Mouse (Mus musculus) erythroblast, embryonic 14.5 days (primary cell): ENCODE results near the gene 6030458C11Rik. TPM values are rescaled to one million over a fixed set of nuclear protein-coding genes. Genes with fewer than 3 reads are reported as not detected.

Source experiments
- H3K27me3 ChIP-seq: 2 replicates; pipeline ENCODE4 v1.6.1; 2012; ENCODE audit warnings: inconsistent platforms; ENCODE audit not compliant: control insufficient read depth
- H3K36me3 ChIP-seq: 2 replicates; pipeline ENCODE4 v1.6.1; 2012; ENCODE audit warnings: mild to moderate bottlenecking, inconsistent platforms; ENCODE audit not compliant: control insufficient read depth
- H3K4me1 ChIP-seq: 2 replicates; pipeline ENCODE4 v1.6.1; 2012; ENCODE audit warnings: inconsistent platforms; ENCODE audit not compliant: control insufficient read depth
- H3K4me3 ChIP-seq: replicated peaks from 2 replicates; pipeline ENCODE3; 2012; ENCODE audit warnings: moderate library complexity, mild to moderate bottlenecking, inconsistent platforms
- H3K9me3 ChIP-seq: 2 replicates; pipeline ENCODE4 v1.6.1; 2012; ENCODE audit warnings: low read length, inconsistent platforms, mixed read lengths; ENCODE audit not compliant: control insufficient read depth
- GATA1 ChIP-seq: IDR thresholded peaks from 2 replicates; pipeline ENCODE4 v1.6.1; 2012; ENCODE audit warnings: low read length, inconsistent platforms, mixed read lengths
- TAL1 ChIP-seq: IDR thresholded peaks from 3 replicates; pipeline ENCODE4 v1.6.1; 2012; ENCODE audit warnings: low read length, inconsistent platforms, mixed read lengths
- polyA plus RNA-seq: library from polyadenylated mRNA; stranded (reverse); fragments of >175 nt; gene quantifications from 2 replicates; pipeline ENCODE4 v1.2.3, GENCODE M21; 2012

Gene 6030458C11Rik
- 1.1 TPM in 2 replicates for polyA plus RNA-seq

- Histone ChIP-seq H3K4me1 (peaks cover 71% of the 10 kb centered on the region), H3K9me3 (no peaks in the 10 kb centered on the region), H3K36me3 (peaks cover 66% of the 10 kb centered on the region), H3K4me3 (peak within 1 kb of the TSS; percentile 74), H3K27me3 (no peaks in the 10 kb centered on the region)
- TF ChIP-seq TAL1 (no peak), GATA1 (no peak)
Observed at GRCm38 (mm10) chr15:12824197-12824952, at the start of gene 6030458C11Rik, which contains the start of gene Drosha. Gene 6030458C11Rik, minus strand, starts transcription at chr15:12824649. Gene Drosha, plus strand, starts transcription at chr15:12824815.

GRCm38 (mm10) chr15:12867269-12867668, 42.8 kb upstream of the 6030458C11Rik start:
- peaks cover 79% of the 10 kb centered on the region for H3K36me3 ChIP-seq
- no peaks in the 10 kb centered on the region for H3K27me3 ChIP-seq
- TF ChIP-seq GATA1: no peak
- no peak for TF ChIP-seq TAL1
- H3K4me1 ChIP-seq: no peaks in the 10 kb centered on the region
- no peaks in the 10 kb centered on the region for H3K9me3 ChIP-seq
- H3K4me3 ChIP-seq: no peak overlapping the region

DNA sequence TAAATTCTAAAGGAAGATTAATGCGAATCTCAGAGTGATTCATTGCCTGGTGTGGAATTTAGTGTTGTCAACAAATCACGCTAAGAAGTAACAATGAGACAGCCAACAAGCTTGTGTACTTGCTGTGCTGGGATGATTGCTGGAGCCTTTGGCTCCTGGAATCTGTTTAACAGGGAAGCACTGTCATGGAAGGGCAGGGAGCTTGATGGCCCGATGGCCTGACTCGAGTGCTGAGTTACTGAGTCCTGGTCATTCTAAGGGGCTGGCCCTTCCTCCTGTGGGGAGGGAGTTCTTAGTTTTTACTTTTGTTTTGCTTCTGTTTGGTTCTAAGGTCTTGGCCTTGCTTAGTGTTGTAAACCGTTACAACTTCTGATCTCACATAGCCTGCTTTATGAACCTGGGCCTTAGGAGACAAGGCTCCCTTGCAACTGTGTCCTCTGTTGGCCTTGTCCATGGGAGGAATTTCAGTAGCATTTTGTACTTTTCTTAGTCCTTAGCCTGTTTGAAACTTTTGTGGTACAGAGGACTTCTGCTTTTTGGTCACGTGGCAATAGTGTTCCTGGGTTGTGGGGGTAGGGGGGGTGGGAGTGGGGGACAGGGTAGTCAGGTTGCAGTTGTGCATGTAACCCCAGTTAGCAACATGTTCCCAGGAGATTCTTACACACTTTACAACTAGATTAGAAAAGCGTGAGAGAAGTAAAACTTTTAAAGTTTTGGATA, 41.3 kb upstream of the 6030458C11Rik start:
- no peaks in the 10 kb centered on the region for H3K27me3 ChIP-seq
- H3K4me3 ChIP-seq: no peak overlapping the region
- no peak for TF ChIP-seq GATA1
- TF ChIP-seq TAL1: no peak
- no peaks in the 10 kb centered on the region for H3K4me1 ChIP-seq
- H3K9me3 ChIP-seq: no peaks in the 10 kb centered on the region
- H3K36me3 ChIP-seq: peaks cover 84% of the 10 kb centered on the region

DNA sequence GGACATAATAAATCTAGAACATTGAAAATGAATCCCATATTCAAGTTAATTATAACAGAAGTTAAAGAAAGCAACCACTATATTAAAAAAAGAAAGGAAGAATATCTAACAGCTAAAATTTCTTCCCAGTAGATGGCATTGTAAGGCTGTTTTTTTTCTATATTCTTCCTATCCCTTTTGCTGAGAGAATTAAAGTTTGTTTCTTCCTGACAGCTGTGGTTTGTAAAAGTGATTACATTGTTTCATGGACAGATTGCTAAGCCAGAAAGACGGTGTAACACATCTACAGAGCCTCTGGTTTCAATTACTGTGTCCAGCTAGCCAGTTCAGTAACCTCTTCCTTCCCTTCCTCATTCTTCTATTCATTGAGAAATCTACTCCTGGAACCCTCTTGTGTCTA, 39.2 kb upstream of the 6030458C11Rik start:
- TF ChIP-seq GATA1 (no peak), TAL1 (no peak)
- H3K9me3 ChIP-seq: no peaks in the 10 kb centered on the region
- H3K4me3 ChIP-seq: no peak overlapping the region
- H3K4me1 ChIP-seq: peaks cover 7% of the 10 kb centered on the region
- H3K27me3 ChIP-seq: no peaks in the 10 kb centered on the region
- H3K36me3 ChIP-seq: peaks cover 93% of the 10 kb centered on the region

DNA sequence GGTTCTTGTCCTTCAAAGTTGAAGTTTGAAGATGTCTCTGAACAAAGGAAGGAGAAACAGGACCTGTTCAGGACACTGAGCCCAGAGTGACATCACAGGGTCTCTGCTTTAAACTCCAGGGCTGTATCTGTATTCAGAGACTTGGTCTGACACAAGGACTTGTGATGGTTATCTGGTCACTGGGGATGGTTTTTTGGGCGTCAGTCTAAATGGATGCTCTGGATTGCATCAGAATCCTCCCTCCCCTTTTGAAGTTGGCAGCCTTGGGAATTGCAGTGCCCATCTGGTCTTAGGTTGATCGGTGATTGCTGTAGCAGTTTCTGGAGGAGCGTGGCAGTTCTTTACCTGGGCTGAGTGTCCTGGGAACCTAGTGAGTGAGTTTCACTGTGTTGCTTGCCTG, 37.6 kb upstream of the 6030458C11Rik start:
- H3K9me3 ChIP-seq: no peaks in the 10 kb centered on the region
- H3K4me1 ChIP-seq: peaks cover 20% of the 10 kb centered on the region
- TF ChIP-seq GATA1: no peak
- TF ChIP-seq TAL1: no peak
- peaks cover 91% of the 10 kb centered on the region for H3K36me3 ChIP-seq
- no peak overlapping the region for H3K4me3 ChIP-seq
- H3K27me3 ChIP-seq: no peaks in the 10 kb centered on the region

DNA sequence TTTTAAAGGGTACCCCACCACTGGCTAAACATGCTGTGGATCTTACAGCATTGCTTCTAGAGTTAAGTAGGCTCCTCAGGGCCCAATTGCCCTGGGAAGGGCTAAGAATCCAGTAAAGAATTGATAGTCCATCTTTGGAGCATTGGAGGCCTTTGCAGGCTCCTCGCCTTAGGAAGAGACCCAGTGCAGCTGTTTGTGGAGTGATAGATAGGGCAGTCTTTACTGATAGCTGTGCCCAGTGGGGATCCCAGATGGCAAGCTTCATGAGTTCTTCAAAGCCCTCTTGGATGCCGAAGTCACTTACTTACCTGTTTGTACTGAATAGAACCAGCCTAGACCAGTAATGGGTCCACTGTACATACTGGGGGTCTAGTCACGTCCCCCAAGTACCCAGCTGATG, 34.2 kb upstream of the 6030458C11Rik start:
- H3K9me3 ChIP-seq: no peaks in the 10 kb centered on the region
- peaks cover 32% of the 10 kb centered on the region for H3K4me1 ChIP-seq
- no peak for TF ChIP-seq GATA1
- TF ChIP-seq TAL1: no peak
- H3K27me3 ChIP-seq: no peaks in the 10 kb centered on the region
- no peak overlapping the region for H3K4me3 ChIP-seq
- peaks cover 92% of the 10 kb centered on the region for H3K36me3 ChIP-seq

- H3K4me3 ChIP-seq: no peak overlapping the region
Observed at GRCm38 (mm10) chr15:12857840-12858516, 33.5 kb upstream of the 6030458C11Rik start.

GRCm38 (mm10) chr15:12856780-12857179, 32.3 kb upstream of the 6030458C11Rik start:
- TF ChIP-seq TAL1: no peak
- no peak for TF ChIP-seq GATA1
- Histone ChIP-seq H3K9me3 (no peaks in the 10 kb centered on the region), H3K36me3 (peaks cover 94% of the 10 kb centered on the region), H3K4me1 (peaks cover 32% of the 10 kb centered on the region), H3K4me3 (no peak overlapping the region), H3K27me3 (no peaks in the 10 kb centered on the region)

More at GRCm38 (mm10) chr15:12857840-12858516, 33.5 kb upstream of the 6030458C11Rik start:
- Histone ChIP-seq H3K9me3 (no peaks in the 10 kb centered on the region), H3K4me1 (peaks cover 32% of the 10 kb centered on the region), H3K36me3 (peaks cover 92% of the 10 kb centered on the region), H3K27me3 (no peaks in the 10 kb centered on the region)
- no peak for TF ChIP-seq GATA1
- no peak for TF ChIP-seq TAL1

DNA sequence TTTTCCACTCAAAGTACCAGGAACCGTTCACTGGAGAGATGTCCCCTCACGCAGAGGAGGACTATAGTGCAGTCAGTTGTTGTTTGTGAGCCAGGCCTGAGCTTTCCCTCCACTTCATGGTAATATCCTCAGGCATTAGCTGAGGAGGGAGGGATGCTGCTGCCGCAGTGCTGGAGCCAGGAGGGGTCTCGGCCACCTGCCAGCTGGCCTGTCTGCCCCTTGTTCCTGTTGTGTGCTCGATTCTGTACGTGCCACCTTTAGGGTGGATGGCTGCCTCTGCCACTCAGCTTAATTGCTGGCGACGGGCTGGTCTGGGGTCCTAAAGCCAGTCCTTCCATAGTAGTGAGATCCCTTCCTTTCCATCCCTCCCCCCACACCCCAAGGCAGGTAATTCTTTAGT, 29.0 kb upstream of the 6030458C11Rik start:
- H3K4me3 ChIP-seq: no peak overlapping the region
- no peaks in the 10 kb centered on the region for H3K9me3 ChIP-seq
- peaks cover 26% of the 10 kb centered on the region for H3K4me1 ChIP-seq
- TF ChIP-seq TAL1: no peak
- TF ChIP-seq GATA1: no peak
- peaks cover 93% of the 10 kb centered on the region for H3K36me3 ChIP-seq
- no peaks in the 10 kb centered on the region for H3K27me3 ChIP-seq
